In the genomic region with DNA sequence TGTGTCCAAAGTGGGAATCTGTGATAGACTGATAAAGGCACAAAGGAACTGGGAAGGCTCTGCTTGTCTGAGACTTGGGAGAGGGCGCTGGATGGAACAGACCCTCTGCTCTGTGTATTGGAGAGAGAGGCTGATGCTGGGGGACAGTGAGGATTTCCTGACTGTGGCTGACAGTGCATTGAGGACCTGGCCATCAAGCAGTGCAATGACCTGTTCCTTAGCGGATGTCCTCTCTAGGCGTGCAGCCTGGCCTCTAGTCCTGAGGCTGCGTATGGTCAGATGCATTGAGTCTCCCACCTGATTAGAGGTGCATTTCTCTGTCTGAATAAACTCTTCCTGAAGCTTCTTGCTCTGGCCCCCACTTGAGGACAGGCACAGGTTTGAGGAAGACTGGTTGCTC, we compare ENCODE assay signal across 12 mouse cellular contexts.
DNase-seq lines count a peak whose midpoint lies in the region; ATAC-seq and TF ChIP-seq lines count a peak whose summit lies in the region.
"Had no signal": no experiment of that assay in that cellular context is flagged by ENCODE, and none has a peak within 500 bp of the region (broad histone marks: within the 10 kb centered on the region; RNA-seq: fewer than 3 reads in every experiment).

No protein-coding gene starts in this region.

- ATAC-seq in neural tube, embryonic 11.5 days (ENCODE audit: insufficient read depth, low FRiP score, low TSS enrichment), result no peak
- ATAC-seq in forebrain, postnatal 0 days, result no peak
- no peak for ATAC-seq in midbrain, embryonic 12.5 days (ENCODE audit: low FRiP score, low read depth)
- ATAC-seq in activated CD4-positive, CD25-positive, alpha-beta regulatory T cell, adult 4 months, result no peak

- H3K27me3 ChIP-seq in neural tube, embryonic 11.5 days (ENCODE audit: control insufficient read depth, insufficient read depth, low read length), result no peaks in the 10 kb centered on the region
- H3K27me3 ChIP-seq in forebrain, postnatal 0 days (ENCODE audit: insufficient read depth, low read length), result no peaks in the 10 kb centered on the region
- H3K27me3 ChIP-seq in midbrain, embryonic 12.5 days, result no peaks in the 10 kb centered on the region; the same call in 1 of the 2 replicates
- H3K27me3 ChIP-seq: liver, embryonic 13.5 days had no signal

- H3K9ac ChIP-seq in neural tube, embryonic 11.5 days (ENCODE audit: low read length), result no peak overlapping the region
- H3K9ac ChIP-seq in forebrain, postnatal 0 days, result peak overlapping the region; percentile 57
- peak overlapping the region; percentile 59 for H3K9ac ChIP-seq in midbrain, embryonic 12.5 days (replicated peaks)
- H3K9ac ChIP-seq: liver, embryonic 13.5 days had no signal

- DNase-seq in neural tube, embryonic 11.5 days (ENCODE audit: low spot score), result no peak
- no peak for DNase-seq in neural tube, embryonic 10.5 days (ENCODE audit: extremely low spot score, low spot score)
- no peak for DNase-seq in forebrain, postnatal 0 days
- DNase-seq in embryo, embryonic 11 days, result no peak
- no peak for DNase-seq in layer of hippocampus, adult 18-20 months (ENCODE audit: low spot score in 2 of 2)
- DNase-seq: heart, postnatal 10 days; kidney, adult 2 months; liver, embryonic 13.5 days; lung, postnatal 10 days; spleen, adult 18-20 months had no signal

- no peak for TF ChIP-seq CTCF in forebrain, postnatal 0 days (IDR thresholded peaks at IDR 0.05; ENCODE audit: low read depth)

- WGBS in neural tube, embryonic 11.5 days, result 88% methylated on average over 4 of the region's 4 CpGs
- 77% methylated on average over 4 of the region's 4 CpGs for WGBS in forebrain, postnatal 0 days
- 82% methylated on average over 4 of the region's 4 CpGs for WGBS in midbrain, embryonic 12.5 days

- H3K36me3 ChIP-seq in neural tube, embryonic 11.5 days (ENCODE audit: control insufficient read depth, insufficient read depth, low read length), result no peaks in the 10 kb centered on the region
- no peaks in the 10 kb centered on the region for H3K36me3 ChIP-seq in forebrain, postnatal 0 days (ENCODE audit: insufficient read depth)
- no peaks in the 10 kb centered on the region for H3K36me3 ChIP-seq in midbrain, embryonic 12.5 days
- H3K36me3 ChIP-seq: liver, embryonic 13.5 days had no signal

- H3K4me2 ChIP-seq in neural tube, embryonic 11.5 days (ENCODE audit: low read depth), result peak overlapping the region; percentile 35
- H3K4me2 ChIP-seq in forebrain, postnatal 0 days (ENCODE audit: low read depth), result peak overlapping the region; percentile 54
- H3K4me2 ChIP-seq in midbrain, embryonic 12.5 days (replicated peaks), result peak overlapping the region; percentile 53
- H3K4me2 ChIP-seq: liver, embryonic 13.5 days had no signal

- peak overlapping the region; percentile 32 for H3K4me3 ChIP-seq in neural tube, embryonic 11.5 days (ENCODE audit: low read depth, low read length)
- H3K4me3 ChIP-seq in forebrain, postnatal 0 days (ENCODE audit: low read depth, low read length), result peak overlapping the region; percentile 52
- peak overlapping the region; percentile 44 for H3K4me3 ChIP-seq in midbrain, embryonic 12.5 days
- H3K4me3 ChIP-seq: liver, embryonic 13.5 days had no signal

- H3K9me3 ChIP-seq in neural tube, embryonic 11.5 days (ENCODE audit: control insufficient read depth, low read length), result no peaks in the 10 kb centered on the region
- no peaks in the 10 kb centered on the region for H3K9me3 ChIP-seq in forebrain, postnatal 0 days (ENCODE audit: low read length)
- H3K9me3 ChIP-seq in midbrain, embryonic 12.5 days, result no peaks in the 10 kb centered on the region
- H3K9me3 ChIP-seq: liver, embryonic 13.5 days had no signal

- H3K27ac ChIP-seq in neural tube, embryonic 11.5 days (ENCODE audit: low read depth, low read length), result no peak overlapping the region
- peak overlapping the region; percentile 83; the same call in 1 of the 2 replicates for H3K27ac ChIP-seq in forebrain, postnatal 0 days (ENCODE audit: low read depth, low read length)
- H3K27ac ChIP-seq in midbrain, embryonic 12.5 days (replicated peaks), result 0 out of 2 replicates have a peak overlapping the region, but pooled peaks have one; percentile 15
- H3K27ac ChIP-seq: liver, embryonic 13.5 days had no signal

- 0 out of 2 replicates have a peak, but pooled peaks cover 4% of the 10 kb centered on the region for H3K4me1 ChIP-seq in neural tube, embryonic 11.5 days (ENCODE audit: control insufficient read depth, insufficient read depth, low read length)
- H3K4me1 ChIP-seq in forebrain, postnatal 0 days (ENCODE audit: insufficient read depth), result 0 out of 2 replicates have a peak, but pooled peaks cover 9% of the 10 kb centered on the region
- H3K4me1 ChIP-seq in midbrain, embryonic 12.5 days, result peaks cover 36% of the 10 kb centered on the region
- H3K4me1 ChIP-seq: liver, embryonic 13.5 days had no signal
